Mouse (Mus musculus): ENCODE results near the gene Map2.
A peak's percentile ranks its signal among the peaks of the same experiment; 100 is the strongest.

The Map2 gene

GRCm38 (mm10) chr1:66321136-66321502 lies 146.0 kb downstream of the Map2 start:
- DNase-seq, result no peak

- DNase-seq, result peak; percentile 74
These were observed 146.6 kb downstream of the Map2 start for GRCm38 (mm10) chr1:66321631-66322142.

- DNase-seq, result no peak
These were observed 148.4 kb downstream of the Map2 start for GRCm38 (mm10) chr1:66323461-66323860.

- no peak for DNase-seq
These were observed 149.9 kb downstream of the Map2 start for GRCm38 (mm10) chr1:66324951-66325350.

- no peak for DNase-seq
These were observed 153.9 kb downstream of the Map2 start for GRCm38 (mm10) chr1:66328996-66329395.

- no peak for DNase-seq
These were observed 154.5 kb downstream of the Map2 start for GRCm38 (mm10) chr1:66329534-66329933.

- DNase-seq, result no peak
These were observed 160.7 kb downstream of the Map2 start for GRCm38 (mm10) chr1:66335724-66336284.

- DNase-seq, result no peak
These were observed 164.1 kb downstream of the Map2 start for GRCm38 (mm10) chr1:66339213-66339612.

GRCm38 (mm10) chr1:66348404-66349165 lies 173.5 kb downstream of the Map2 start:
- no peak for DNase-seq

GRCm38 (mm10) chr1:66349166-66349835 lies 174.2 kb downstream of the Map2 start:
- DNase-seq, result no peak

- DNase-seq, result no peak
These were observed 176.3 kb downstream of the Map2 start for GRCm38 (mm10) chr1:66351366-66351765.

GRCm38 (mm10) chr1:66361799-66362198 lies 186.7 kb downstream of the Map2 start:
- no peak for DNase-seq

GRCm38 (mm10) chr1:66363285-66363684 lies 188.2 kb downstream of the Map2 start:
- DNase-seq, result no peak

- DNase-seq, result no peak
These were observed 189.3 kb downstream of the Map2 start for GRCm38 (mm10) chr1:66364386-66364785.

GRCm38 (mm10) chr1:66365600-66365999 lies 190.5 kb downstream of the Map2 start:
- DNase-seq, result no peak

- DNase-seq, result no peak
These were observed 194.4 kb downstream of the Map2 start for GRCm38 (mm10) chr1:66369486-66369885.

- DNase-seq, result no peak
These were observed 196.3 kb downstream of the Map2 start for GRCm38 (mm10) chr1:66371371-66371770.

GRCm38 (mm10) chr1:66386321-66386720 lies 211.2 kb downstream of the Map2 start:
- no peak for DNase-seq

GRCm38 (mm10) chr1:66386751-66387452 lies 211.8 kb downstream of the Map2 start:
- peak; percentile 55 for DNase-seq

GRCm38 (mm10) chr1:66388561-66388960 lies 213.5 kb downstream of the Map2 start:
- no peak for DNase-seq

- DNase-seq, result no peak
These were observed 220.0 kb downstream of the Map2 start for GRCm38 (mm10) chr1:66394944-66395637.

GRCm38 (mm10) chr1:66395826-66396225 lies 220.8 kb downstream of the Map2 start:
- no peak for DNase-seq

GRCm38 (mm10) chr1:66401902-66402301 lies 226.8 kb downstream of the Map2 start:
- no peak for DNase-seq

Measured in right cerebral cortex, postnatal 4 days (tissue).